Mouse (Mus musculus): Measurements from ENCODE around the gene Serpinb7.

The Serpinb7 gene

DNA sequence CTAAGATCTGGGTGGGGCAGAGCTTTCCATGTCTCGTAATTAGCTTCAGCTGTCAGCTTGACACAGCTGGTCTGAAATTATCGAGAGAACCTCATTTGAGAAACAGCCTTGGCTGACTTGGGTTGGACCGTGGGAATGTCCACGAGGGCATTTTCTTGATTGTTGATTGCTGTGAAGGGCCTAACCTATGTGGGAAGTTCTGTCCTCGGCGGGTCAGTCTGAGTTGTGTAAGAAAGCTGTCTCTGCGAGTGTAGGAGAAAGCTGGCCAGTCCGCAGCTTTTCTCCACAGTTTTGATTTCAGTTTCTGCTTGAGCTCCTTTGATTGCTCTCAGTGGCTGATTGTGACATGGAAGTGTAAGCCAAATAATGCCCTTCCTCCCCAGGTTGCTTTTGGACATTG lies 90.1 kb downstream of the Serpinb7 start:
- in situ Hi-C loops (cut with MseI, MboI), result loop anchor here (25.0 kb wide), 2 partner anchors 252 to 477 kb away; no protein-coding TSS in a partner anchor

DNA sequence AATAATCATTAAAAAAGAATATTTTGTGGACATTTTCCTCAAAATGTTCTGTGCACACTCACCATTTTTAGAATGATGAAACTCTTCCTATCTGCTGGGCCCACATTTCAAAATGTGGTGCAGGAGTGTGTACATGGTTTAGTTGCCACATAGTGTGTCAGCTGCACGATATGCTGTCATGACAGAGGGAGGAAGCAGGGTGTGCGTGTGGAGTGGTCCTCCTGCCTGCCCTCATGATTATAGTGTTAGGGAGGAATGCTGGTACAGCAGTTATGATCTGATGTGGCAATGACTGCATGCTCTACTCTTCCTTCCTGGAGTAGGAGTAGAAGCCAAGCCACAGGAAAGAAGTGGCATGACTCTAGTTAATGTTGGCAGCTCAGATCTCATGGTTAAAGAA lies 97.3 kb downstream of the Serpinb7 start:
- in situ Hi-C loops (cut with MseI, MboI), result loop anchor here (25.0 kb wide), 2 partner anchors 259 to 484 kb away; no protein-coding TSS in a partner anchor

DNA sequence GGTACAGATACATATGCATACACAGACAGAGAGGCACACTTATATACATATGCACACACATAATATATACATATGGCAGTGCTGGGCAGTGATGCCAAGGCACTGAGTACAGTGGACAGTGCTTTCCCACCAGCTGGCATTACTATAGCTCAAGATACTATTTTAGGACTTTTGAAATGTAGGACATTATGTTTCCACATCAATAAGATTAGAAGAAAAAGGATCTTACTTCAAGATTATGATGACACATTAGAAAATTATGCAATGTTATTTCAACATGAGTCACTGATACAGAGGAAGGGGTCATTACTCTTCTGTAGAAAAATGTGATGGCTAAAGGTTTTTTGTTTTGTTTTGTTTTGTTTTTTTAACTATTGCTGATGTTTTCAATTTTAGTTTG lies 102.6 kb downstream of the Serpinb7 start:
- in situ Hi-C loops (cut with MseI, MboI), result no loop called here
